Mouse (Mus musculus) cerebellum, adult 11 months (tissue): ENCODE measurements around the gene Dcps.

ENCODE experiments used
- DNase-seq: peaks from one replicate; pipeline ENCODE4 v3.0.0; 2022

Dcps gene

DNA sequence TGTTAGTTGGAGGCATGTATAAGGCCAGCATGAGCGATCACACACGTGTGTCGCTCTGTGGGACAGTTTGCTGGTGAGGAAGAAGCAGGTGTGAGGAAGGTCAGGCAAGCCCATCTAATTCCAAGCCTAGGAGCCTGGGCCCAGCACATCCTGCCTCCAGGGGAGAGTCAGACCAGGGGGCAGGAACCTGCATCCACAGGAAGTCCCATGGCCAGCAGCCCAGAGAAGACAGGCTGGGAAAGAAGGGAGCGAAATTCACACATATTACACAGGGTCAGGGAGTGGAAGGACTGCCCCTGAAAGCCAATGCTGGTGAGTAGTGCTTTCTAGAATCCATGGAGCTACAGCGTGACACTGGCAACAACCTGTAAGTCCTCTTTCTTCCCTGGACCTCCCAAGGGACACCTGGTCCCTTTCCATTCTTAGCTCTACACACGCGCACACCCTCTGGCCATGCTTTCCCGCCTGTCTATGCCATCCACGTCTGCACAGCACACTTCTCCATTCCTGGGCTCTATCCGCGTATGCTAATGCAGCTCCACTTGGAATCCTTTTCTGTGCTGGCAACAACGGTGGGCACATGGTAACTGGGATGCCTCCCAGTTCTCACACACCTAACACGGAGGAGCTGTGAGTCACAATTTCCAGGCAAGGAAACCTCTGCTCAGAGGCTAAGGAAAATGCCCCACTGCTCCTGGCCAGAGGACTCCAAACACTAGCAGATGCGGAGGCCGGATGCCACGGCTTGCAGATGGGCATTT lies 44.0 kb downstream of the Dcps start:
- no peak for DNase-seq

DNA sequence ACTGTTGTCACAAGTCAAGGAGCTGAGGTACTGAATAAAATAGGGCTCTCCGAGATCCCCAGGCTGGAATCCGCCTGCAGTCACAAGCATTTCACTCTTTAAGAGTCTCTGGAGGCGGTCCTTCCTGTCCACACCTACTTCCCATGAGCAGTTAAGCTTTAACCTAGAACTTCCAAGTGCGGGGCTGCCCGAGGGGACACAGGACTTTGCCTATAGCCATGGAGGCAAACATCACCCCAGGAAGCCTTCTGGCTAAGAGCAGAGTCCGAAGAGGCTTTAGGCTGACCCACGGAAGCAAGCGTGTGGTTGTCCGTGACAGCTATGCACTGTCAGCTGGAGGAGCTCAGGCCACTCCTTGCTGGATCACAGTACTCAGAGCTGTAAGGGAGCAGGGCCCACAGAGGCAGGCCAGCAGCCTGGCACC lies 46.9 kb downstream of the Dcps start:
- no peak for DNase-seq

DNA sequence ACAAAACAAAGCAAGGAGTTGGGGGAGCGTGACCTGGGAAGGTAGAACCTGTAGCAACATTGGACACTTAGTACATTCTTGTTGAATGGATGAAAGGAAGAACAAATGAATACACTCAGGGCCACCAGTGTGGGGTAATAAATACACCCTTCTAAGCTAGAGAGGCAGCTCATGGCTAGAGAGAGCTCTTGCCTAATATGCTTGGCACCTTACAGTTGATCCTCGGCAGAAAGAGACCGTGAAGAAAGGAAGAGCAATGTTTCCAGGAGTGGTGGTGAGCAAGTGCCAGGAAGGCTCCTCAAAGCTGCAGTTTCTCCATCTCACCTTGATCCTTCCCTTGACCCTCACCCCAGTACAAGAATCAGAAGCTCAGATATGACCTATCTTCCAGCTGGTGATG lies 47.3 kb downstream of the Dcps start:
- no peak for DNase-seq

DNA sequence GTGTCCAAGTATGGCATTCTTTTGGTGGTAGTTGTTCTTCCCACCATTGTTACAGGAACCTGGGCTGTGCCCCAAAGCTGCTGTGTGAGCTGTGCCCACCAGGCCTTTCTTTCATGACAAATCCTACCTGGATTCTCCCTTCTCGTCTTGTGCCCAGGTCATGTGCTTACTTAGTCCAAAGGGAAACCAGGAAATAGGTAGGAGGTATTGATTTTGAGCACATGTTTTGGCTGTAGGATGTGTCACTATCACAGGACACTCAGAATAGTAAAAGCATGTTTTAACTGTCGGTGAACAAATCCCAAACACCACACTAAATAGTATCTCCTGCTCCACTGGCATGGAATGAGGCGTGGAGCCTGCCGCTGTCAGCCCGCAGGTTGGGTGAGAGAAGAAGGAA lies 48.3 kb downstream of the Dcps start:
- no peak for DNase-seq

DNA sequence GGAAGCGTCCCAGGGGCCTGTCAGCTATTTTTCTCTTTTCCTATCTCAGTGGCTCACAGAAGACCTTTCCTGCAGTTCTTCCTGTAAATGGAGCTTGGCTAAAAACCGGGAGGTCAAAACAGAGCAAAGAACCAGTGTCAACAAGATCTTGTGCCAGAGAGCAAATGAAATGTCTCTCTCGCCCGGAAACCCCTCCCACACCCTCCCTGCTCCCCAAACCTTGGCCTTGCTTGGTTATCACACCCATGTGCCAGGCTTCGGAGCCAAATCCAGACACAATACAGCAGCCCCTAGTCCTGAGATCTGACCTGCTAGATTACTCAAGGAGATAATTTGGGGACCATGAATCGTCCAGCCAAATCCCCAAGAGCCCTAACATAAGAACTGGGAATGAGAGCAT lies 48.7 kb downstream of the Dcps start:
- DNase-seq: no peak

DNA sequence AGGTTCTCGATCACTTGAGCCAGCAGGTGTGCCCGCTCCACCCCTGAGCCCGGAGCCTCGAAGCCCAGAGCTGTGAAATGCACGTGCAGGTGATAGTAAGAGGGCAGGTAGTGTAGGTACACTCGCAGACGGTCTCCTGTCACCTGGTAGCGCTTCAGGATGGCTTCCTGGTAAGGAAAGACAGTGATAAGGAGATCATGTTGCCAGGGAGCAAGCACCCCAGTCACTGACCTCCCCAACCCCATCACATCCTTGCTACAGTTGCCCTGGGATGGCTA lies 51.2 kb downstream of the Dcps start:
- DNase-seq: no peak

DNA sequence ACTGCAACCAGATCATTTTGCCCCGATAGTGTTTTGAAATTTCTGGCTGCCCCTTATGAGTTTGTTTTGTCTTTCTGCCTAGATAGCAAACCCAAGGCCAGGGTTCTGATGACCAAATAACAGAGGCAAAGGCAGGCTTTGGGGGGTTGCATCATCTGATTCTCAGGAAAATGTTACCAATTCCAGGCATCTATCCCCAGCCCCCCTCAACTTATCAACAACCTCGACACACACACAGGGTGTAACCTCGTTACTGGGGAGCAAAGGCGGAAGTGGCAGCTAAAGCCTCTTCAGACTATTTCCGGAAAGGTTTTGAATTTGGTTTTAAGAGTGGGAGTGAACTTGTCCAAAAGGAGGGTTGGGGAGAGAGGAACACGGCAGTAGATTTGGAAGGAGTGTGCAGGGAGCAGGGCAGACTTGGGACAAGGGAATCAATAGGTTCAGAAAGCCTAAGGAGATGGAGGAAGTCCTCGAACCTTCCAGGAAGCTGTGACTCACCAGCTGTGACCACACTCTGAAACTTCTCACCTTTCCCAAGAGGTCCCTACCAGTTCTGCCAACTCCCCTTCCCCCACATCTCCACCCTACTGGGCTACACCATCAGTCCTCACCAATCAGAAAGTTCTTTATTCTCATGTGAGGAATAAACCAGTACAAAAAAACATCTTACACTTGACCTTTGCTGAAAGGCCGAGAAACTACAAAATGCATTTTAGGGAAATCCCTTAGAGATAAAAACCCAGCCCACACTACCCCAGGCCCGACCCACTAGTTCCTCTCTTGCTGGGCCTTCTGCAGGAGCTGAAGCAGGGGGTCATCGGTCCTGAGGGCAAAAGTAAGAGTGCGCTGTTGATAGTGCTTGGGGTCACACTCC lies 51.8 kb downstream of the Dcps start:
- DNase-seq: no peak

DNA sequence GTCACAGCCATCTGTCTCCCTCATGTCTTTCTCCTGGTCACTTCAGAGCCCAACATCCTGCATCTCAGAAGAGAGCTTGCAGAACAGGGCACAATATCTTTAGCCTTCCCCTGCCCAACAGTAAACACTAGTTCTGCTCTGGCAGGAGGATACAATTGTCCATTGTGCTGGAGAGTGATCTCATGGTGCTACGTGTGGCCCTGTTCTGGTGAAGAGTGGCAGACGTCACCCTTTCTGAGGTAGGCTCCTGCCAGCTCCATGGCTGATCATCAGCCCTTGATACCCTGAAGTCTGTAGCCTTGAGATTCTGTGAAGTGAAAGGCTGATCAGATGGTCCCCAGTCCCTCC lies 52.4 kb downstream of the Dcps start:
- no peak for DNase-seq

DNA sequence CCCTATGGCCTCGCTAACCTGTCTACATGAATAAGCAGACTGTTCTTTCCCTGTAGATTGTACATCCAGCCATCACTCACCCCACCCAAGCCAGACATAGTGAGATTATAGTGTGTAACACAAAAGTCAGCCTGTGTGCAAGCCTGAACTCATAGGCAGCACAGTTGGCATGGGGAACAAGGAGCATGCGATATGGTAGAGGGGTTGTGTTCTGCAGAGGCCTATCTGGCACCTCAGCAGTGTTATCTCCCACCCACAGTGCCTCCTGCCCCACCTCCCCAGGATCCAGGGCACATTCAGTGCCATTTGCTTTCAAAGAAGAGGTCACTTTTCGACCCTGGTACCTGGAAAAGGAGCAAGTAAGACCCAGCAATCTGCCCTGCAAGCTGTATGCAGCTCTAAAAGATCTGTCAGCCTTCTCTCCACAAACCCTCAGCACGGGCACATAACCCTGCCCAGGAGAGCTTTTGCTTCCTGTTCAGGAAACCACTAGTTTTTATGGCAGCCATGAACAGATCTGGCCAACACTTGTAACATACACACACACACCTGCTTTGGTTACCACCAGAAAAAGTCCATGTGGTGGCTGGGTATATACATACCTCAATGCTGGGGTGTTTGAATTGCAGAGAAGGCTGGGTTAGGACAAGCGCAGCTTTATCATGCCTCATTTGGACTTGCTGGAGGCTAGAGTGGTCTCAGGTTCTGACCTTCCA lies 53.2 kb downstream of the Dcps start:
- DNase-seq: no peak

DNA sequence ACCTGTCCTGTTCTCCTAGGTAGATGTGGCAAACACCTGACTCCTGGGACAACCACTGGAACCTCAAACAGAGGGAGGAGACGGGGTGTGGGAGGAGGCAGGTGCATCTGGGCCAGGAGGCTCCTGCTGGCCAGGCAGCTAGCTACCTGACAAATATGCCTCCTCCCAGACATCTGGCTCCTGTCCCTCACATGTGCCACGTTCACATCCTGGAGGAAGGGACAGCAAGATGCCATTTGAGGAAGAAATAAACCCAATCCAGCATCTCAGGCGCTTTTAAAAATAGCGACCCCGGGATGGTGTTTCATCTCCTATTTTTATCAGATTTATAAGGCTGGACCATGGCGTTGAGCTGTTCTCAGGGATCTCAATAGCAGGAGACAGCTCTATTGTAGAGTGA lies 56.7 kb downstream of the Dcps start, which contains the start of gene St3gal4:
St3gal4 (minus strand) TSS at position 101 of the 400 bp plus-strand sequence.
- no peak for DNase-seq

DNA sequence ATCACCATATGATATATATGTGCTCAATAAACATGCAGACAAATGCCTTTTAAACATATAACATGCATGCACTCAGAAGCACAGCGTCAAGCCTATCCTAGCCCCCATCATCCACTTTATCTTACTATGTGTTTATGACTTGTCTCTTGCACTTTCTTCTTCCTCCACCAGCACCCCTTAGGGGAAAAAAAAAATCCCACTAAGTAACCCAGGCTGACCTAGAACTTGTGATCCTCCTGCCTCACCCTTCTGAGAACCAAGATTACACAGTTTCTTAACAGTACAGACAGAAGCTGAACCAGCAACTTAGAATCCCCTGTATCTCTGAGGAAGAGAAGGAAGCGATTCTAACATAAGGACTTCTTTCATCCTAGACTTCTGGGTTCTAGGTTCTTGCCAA lies 57.3 kb downstream of the Dcps start:
- no peak for DNase-seq

DNA sequence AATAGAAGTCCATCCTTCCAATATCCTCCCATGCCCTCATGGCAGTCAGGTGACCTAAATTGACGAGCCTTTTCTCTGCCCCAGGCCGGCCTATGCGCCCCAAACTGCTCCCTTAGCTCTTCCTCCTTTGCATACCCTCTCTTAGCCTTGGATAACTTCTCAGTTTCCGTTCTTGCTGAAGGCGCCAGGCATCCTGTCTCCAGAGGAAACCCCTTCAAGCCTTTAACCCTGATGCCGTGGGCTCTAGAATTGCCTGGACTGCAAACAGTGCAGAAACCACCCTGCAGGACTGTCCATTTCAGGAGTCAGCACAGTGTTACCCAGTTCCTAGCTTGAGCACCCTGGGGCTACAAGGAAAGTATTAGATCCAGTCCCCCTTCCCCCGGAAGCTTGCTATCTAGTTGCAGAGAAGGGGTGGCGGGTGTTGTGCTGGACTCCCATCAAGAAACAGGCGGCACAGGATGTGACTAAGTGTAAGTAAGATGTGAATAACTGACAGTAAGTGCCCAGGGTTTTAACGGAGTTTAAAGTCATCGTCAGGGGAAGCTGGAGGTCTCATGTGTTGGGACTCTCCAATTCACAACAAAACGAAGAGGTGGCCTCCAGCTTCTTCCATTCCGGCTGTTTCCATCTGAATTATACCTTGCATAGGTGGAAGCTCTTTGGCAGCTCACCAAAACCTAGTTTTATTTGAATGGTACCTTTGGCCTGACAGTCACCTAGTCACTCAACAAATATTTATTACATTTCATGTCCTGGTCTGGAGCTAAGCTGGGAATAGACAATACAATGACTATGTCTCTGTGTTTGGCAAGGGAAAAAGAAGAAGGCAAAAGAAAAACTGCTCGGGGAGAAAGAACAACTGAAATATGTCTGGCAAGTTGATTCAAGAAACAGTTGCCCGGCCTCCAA lies 58.2 kb downstream of the Dcps start:
- DNase-seq: no peak

DNA sequence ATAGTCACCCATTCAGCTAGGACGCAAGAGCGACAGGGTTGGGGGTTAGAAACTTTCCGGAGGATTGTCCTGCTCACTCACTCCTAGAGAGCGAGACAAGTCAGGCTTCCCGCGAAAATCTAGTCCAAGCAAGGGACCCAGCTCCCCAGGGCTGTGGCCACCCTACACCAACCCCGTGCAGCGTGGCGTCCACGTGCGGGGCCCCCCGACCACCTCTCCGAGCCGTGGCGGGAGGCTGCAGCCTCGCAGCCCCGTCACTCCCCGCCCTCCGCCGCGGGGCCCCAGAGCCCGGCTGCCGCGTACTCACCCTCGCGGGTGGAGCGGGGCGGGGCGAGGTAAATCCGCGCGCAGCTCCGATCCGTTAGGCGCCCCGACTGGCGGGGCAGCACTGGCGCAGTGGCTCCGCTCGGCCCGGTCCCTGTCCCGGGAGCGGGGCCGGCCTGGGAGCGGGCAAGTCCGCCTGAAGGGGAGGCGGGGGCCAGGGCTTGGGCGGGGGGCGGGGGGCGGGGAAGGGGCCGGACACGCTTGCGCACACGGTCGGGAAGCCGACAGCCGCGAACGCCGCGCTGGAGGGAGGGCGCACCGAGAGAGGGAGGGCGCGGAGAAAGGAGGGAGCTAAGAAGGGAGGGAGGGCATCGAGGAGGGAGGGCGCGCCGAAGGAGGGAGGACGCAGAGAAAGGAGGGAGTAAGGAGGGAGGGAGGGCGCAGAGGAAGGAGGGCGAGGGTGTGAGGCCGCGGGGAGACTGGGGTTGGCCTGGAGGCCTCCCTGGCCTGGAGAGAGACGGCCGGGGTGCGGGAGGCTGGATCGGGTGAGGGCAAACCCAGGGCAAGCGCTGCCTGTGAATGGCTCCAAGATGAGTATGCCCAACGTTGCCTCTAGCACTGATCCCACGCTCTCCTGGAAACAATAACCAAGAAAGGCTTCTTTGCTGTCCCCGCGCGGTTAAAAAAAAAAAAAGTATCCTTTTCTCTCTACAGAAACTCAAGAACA lies 59.2 kb downstream of the Dcps start:
- peak; percentile 65 for DNase-seq

DNA sequence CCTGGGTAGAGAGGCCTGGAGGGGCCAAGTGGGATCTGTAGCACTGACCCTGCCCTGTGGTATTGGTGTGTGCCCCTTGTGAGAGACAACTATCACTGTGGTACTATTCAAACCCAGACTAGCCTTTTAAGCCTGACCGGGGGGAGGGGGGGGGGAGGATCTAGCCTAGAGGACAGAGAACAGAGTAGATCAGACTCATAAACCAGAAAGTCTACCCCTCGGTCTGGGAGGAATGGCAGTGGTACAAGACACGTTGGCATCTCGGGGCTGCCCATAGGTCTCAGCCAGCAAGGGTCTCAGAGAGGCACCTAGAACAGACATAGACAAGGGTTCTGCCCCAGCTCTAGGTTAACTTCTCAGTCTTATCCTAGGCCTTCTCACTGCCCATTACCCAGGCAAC lies 60.1 kb downstream of the Dcps start:
- DNase-seq: no peak

DNA sequence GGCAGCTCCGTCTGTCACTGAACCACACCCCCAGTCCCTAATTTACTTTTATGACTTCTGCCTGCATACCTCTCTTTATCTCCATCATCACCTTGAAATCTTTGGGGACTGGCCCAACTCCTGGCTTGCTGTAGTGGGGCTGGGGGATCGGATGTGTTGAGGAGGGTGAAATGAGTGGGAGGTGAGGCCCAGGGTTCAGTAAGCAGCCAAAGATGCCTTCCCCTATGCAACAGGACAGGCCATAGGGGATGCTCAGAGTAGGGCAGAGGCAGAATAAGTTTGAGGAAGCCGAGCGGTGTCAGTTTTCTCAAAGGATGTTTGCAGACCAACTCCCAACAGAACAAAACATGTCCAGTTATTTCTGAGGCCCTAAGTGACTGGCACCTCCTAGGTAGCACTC lies 60.6 kb downstream of the Dcps start:
- no peak for DNase-seq

DNA sequence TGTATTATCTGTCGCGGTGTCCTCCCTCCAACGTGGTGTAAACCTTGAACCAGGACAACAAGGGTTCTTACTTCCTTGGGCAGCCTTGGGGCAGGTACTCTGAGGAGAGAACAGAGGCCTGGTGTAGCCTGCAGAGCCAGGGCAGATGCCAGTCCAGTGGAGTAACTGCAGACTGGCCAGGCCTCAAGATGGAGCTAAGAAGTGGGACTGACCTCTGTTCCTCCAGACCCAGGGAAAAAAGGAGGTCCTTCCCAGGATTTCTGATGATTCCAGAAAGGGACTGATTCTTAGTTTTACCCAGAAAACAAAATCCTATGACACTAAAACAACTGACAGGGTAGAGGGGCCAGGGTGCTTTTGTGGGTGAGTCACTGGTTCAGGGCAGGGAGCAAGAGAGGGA lies 61.6 kb downstream of the Dcps start:
- no peak for DNase-seq

DNA sequence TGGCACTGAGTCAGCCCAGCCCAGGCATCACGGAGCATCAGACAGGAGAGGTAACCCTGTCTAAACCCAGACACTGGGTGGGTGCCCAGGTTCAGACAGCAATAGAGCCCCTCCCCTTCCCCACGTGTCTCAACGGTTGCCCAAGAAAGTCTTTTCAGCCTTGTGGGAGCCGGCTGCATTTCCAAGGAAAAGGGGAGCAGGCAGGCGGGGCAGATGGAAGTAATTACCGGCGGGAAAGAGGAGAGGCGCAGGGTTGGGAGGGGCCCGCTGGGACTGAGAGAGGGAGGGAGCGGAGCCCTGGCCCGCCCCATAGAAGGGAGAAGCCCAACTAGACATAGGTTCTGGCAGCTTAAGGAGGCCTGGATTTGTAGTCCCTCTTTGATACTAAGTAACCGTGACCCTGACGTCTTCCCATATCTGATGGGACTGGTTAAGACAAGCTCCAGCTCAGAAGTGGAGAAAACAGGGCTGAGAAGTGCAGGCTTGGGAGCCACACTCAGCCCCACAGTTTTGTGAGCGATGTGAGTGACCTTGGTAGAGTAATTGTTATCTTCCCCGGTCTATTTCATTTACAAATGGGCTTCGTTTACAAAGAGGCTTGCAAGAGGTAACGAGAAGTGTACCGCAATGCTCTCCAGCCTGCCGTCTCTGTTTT lies 63.8 kb downstream of the Dcps start:
- DNase-seq: no peak

DNA sequence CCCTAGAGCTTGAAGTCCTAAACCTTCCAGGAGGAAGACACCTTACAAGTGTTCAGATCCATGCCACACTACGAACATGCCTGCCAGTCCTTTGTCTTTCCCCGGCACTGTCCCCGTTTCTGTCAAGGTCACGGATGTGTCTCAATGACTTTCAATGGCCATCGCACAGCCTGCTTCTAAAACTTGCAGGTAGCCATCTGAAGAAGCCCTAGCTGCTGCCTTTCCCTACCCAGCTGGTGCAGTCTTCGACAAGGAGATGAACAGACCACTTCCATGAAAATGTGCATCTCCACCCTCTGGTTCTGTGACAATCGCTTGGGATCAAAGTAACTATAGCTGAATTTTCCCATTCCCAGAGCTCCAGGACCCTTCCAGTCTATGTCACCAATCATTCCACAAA lies 64.4 kb downstream of the Dcps start:
- DNase-seq: no peak

DNA sequence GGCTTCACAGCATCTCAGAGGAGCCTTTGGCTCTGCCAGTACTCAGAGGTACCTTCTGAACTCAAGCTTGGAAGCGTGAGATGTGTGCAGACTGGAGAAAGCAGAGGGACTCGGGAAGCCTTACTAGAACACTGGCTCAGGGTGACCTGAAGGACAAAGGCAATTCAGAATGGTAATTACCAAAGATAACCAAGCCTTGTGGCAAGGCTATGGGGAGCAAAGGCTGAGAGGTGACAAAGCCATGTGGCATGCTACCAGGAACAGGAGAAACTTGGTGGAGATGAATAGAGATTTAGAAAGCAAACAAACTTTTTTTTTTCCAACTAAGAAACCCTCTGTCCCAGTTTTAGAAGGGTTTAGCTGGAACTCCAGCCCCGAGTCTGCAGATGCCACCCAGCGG lies 65.3 kb downstream of the Dcps start:
- no peak for DNase-seq

DNA sequence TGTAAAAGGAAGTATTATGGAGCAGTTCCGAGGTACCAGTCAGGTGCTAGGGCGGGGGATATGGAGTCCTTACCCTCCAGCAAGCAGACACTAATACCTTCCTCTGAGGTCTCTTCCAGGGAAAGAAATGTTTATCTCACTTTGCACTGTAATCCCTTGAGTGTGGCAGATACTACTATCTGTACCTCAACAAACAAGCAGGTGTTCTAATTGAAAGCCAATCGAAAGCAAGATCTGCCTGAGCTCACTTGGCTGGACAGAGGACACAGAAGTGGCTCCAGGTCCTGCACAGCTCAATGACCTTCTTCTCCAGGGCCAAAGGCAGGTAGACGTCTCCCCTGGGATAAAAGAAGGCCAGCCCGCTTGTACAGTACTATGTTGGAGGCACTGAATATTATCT lies 65.8 kb downstream of the Dcps start:
- DNase-seq: no peak

DNA sequence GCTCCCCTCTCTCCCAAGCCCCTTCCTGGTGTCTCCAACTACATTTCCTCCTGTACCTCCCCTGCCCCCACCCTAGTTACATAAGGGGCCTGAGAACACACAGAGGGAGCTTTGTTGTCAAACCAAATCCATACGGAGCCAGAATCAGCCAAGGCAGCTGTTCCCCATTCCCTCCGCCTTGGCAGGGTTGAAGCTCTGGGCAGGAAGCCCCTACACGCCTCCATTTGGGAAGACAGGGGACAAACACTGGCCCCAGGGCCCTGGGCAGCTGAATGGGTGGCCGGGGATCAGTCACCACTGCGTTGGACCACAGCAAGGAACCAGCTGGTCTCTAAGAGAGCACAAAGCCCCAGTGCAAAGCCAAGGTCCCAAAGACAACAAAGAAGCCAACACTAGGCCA lies 66.9 kb downstream of the Dcps start:
- DNase-seq: peak; percentile 50
